Mouse (Mus musculus): Measurements from ENCODE around the gene Pla2g4b.

DNA sequence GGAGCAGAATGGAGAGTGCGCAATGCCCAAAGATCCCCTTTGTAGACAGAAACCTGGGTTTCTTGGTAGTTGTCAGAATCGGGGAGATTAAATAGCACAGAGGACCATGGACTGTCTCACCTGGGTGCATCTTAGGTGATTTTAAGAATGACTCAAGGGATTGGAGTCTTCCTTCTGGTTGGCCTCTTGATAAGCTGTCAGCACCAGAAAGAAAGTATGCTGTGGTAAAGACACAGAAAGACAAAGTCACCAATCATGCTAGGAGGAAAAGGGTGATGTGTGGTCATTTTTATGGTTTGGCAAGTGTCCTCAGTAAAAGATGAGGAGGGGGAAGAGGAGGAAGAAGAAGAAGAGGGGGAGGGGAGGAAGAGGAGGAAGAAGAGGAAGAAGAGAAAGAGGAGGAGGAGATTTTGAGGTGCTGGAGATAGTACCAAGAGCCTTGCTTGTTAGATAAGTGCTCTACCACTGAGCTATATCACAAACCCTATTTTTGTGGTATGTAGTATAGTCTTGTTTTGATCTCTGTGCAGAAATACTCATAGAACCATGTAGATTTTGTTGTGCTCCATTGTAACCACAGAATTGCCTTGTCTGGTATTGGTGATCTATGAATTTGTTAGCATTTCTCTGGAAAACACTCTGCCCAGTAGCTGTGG is 19.3 kb upstream of the Pla2g4b start:
- TF ChIP-seq POLR2A (IDR thresholded peaks at IDR 0.05; ENCODE audit: control insufficient read depth, low read depth, low read length) (no peak), CTCF (IDR thresholded peaks at IDR 0.05; ENCODE audit: control insufficient read depth, insufficient read depth, insufficient replicate concordance, low read depth, low read length) (no peak)

Data from testis, adult 2 months (tissue).